Mouse (Mus musculus) natural killer cell, adult 2 months (primary cell): ENCODE data around the gene Cutc.

Experiments used
- DNase-seq, 2 experiments: peaks; one replicate each; pipeline ENCODE4 v3.0.0; 2022; ENCODE audit warnings: low spot score in 2 of 2

Cutc gene

GRCm38 (mm10) chr19:43793951-43794350 is 41.2 kb downstream of the Cutc start:
- no peak for DNase-seq

GRCm38 (mm10) chr19:43795511-43795910 is 42.7 kb downstream of the Cutc start:
- DNase-seq: no peak

GRCm38 (mm10) chr19:43797216-43797615 is 44.4 kb downstream of the Cutc start:
- no peak for DNase-seq

- no peak for DNase-seq
Measured at GRCm38 (mm10) chr19:43801427-43802051, 48.7 kb downstream of the Cutc start.

- DNase-seq: no peak
Measured at GRCm38 (mm10) chr19:43803866-43804265, 51.1 kb downstream of the Cutc start.

- no peak for DNase-seq
Measured at GRCm38 (mm10) chr19:43809331-43809730, 56.5 kb downstream of the Cutc start.

- no peak for DNase-seq
Measured at GRCm38 (mm10) chr19:43811419-43811818, 58.6 kb downstream of the Cutc start.

GRCm38 (mm10) chr19:43813315-43813714 is 60.5 kb downstream of the Cutc start:
- DNase-seq: no peak

- no peak for DNase-seq
Measured at GRCm38 (mm10) chr19:43815661-43816414, 63.0 kb downstream of the Cutc start.
